Mouse (Mus musculus): ENCODE measurements around the gene Tjp2.

The Tjp2 gene

GRCm38 (mm10) chr19:24224500-24225304 lies at the start of gene Tjp2:
TSS of gene Tjp2 (minus strand) at chr19:24225030.
- POLR2A ChIA-PET = interaction anchor here (0.5 to 6.3 kb wide), 80 partner anchors 9 to 1148 kb away, joined by 3 to 99 read pairs (median 4); partner anchors contain the start of genes Fam189a2 (in 1 of the 4) and Fxn (in 1 of the 4)
- CTCF ChIA-PET = interaction anchor here (0.5 to 1.3 kb wide), 16 partner anchors 12 to 737 kb away, joined by 3 to 5 read pairs (median 4); partner anchors contain the start of gene Fxn (in 1 of the 4)

- CTCF ChIA-PET = interaction anchor here in 2 of 4 experiments (0.5 to 1.0 kb wide), 2 partner anchors 10 to 659 kb away, joined by 3 to 4 read pairs; no protein-coding TSS in a partner anchor
- POLR2A ChIA-PET = interaction anchor here in 1 of 4 experiments (0.9 kb wide), 1 partner anchor 113 kb away, joined by 3 read pairs; no protein-coding TSS in a partner anchor
Measured at GRCm38 (mm10) chr19:24274281-24274680, 49.5 kb upstream of the Tjp2 start.

- POLR2A ChIA-PET = interaction anchor here in 3 of 4 experiments (0.5 to 1.4 kb wide), 11 partner anchors 9 to 1201 kb away, joined by 3 to 9 read pairs (median 3); partner anchors contain the start of genes Fxn (in 1 of the 3) and Tjp2 (in 1 of the 3)
- CTCF ChIA-PET = interaction anchor here (0.6 to 2.7 kb wide), 27 partner anchors 8 to 1316 kb away, joined by 3 to 16 read pairs (median 4); partner anchors contain the start of genes Fxn (in 2 of the 4), Apba1 (in 1 of the 4), Fam189a2 (in 1 of the 4) and Tjp2 (in 1 of the 4)
Measured at GRCm38 (mm10) chr19:24271746-24272426, 47.1 kb upstream of the Tjp2 start.

GRCm38 (mm10) chr19:24271326-24271725 lies 46.5 kb upstream of the Tjp2 start:
- ChIA-PET POLR2A (interaction anchor here in 3 of 4 experiments (0.5 to 1.4 kb wide), 7 partner anchors 9 to 1136 kb away, joined by 3 to 9 read pairs (median 4); partner anchors contain the start of gene Fxn (in 1 of the 3)), CTCF (interaction anchor here (0.5 to 2.7 kb wide), 23 partner anchors 8 to 1316 kb away, joined by 3 to 16 read pairs (median 5); partner anchors contain the start of genes Fxn (in 2 of the 4), Apba1 (in 1 of the 4), Fam189a2 (in 1 of the 4) and Tjp2 (in 1 of the 4))

- POLR2A ChIA-PET = interaction anchor here in 1 of 4 experiments (2.1 to 2.4 kb wide), 2 partner anchors 12 to 43 kb away, joined by 6 to 7 read pairs; partner anchors contain the start of genes Fxn and Tjp2
- CTCF ChIA-PET = no interaction called here
Measured at GRCm38 (mm10) chr19:24268531-24268930, 43.7 kb upstream of the Tjp2 start.

GRCm38 (mm10) chr19:24266046-24266830 lies 41.4 kb upstream of the Tjp2 start:
- ChIA-PET CTCF (interaction anchor here in 3 of 4 experiments (0.5 to 1.5 kb wide), 9 partner anchors 9 to 368 kb away, joined by 3 to 4 read pairs (median 3); no protein-coding TSS in a partner anchor), POLR2A (interaction anchor here in 2 of 4 experiments (0.6 to 2.4 kb wide), 8 partner anchors 14 to 165 kb away, joined by 3 to 7 read pairs (median 4); partner anchors contain the start of genes Fxn (in 2 of the 2) and Tjp2 (in 1 of the 2))

GRCm38 (mm10) chr19:24264991-24265390 lies 40.2 kb upstream of the Tjp2 start:
- CTCF ChIA-PET = interaction anchor here (0.6 to 1.6 kb wide), 19 partner anchors 9 to 1169 kb away, joined by 3 to 6 read pairs (median 3); partner anchors contain the start of genes Tjp2 (in 2 of the 4) and Fxn (in 1 of the 4)
- POLR2A ChIA-PET = interaction anchor here in 2 of 4 experiments (0.5 to 1.3 kb wide), 3 partner anchors 11 to 41 kb away, joined by 3 to 4 read pairs (median 3); no protein-coding TSS in a partner anchor

- ChIA-PET POLR2A (interaction anchor here in 2 of 4 experiments (1.0 to 1.2 kb wide), 3 partner anchors 11 to 41 kb away, joined by 3 to 4 read pairs (median 3); partner anchors contain the start of gene Tjp2 (in 1 of the 2)), CTCF (interaction anchor here in 3 of 4 experiments (0.6 to 2.0 kb wide), 3 partner anchors 9 to 38 kb away, joined by 3 to 7 read pairs (median 5); partner anchors contain the start of gene Tjp2 (in 1 of the 3))
Measured at GRCm38 (mm10) chr19:24262736-24263135, 37.9 kb upstream of the Tjp2 start.

GRCm38 (mm10) chr19:24259390-24260351 lies 34.8 kb upstream of the Tjp2 start:
- CTCF ChIA-PET = no interaction called here

GRCm38 (mm10) chr19:24258368-24258767 lies 33.5 kb upstream of the Tjp2 start:
- ChIA-PET CTCF (interaction anchor here in 1 of 4 experiments (0.6 kb wide), 1 partner anchor 316 kb away, joined by 5 read pairs; no protein-coding TSS in a partner anchor), POLR2A (interaction anchor here in 1 of 4 experiments (0.5 to 0.9 kb wide), 2 partner anchors 13 to 33 kb away, joined by 3 to 4 read pairs; partner anchors contain the start of gene Tjp2)

More at GRCm38 (mm10) chr19:24259390-24260351, 34.8 kb upstream of the Tjp2 start:
- POLR2A ChIA-PET = interaction anchor here in 2 of 4 experiments (0.6 to 0.9 kb wide), 3 partner anchors 19 to 303 kb away, joined by 3 read pairs; partner anchors contain the start of gene Tjp2 (in 1 of the 2)

- ChIA-PET POLR2A (interaction anchor here in 1 of 4 experiments (0.6 kb wide), 1 partner anchor 297 kb away, joined by 3 read pairs; no protein-coding TSS in a partner anchor), CTCF (interaction anchor here in 1 of 4 experiments (0.6 to 0.9 kb wide), 2 partner anchors 9 to 40 kb away, joined by 3 read pairs; no protein-coding TSS in a partner anchor)
Measured at GRCm38 (mm10) chr19:24257962-24258361, 33.1 kb upstream of the Tjp2 start.

- CTCF ChIA-PET = interaction anchor here in 3 of 4 experiments (0.5 to 1.3 kb wide), 6 partner anchors 9 to 630 kb away, joined by 3 to 9 read pairs (median 4); partner anchors contain the start of gene Tjp2 (in 1 of the 3)
- POLR2A ChIA-PET = interaction anchor here (0.5 to 1.8 kb wide), 8 partner anchors 11 to 374 kb away, joined by 3 to 6 read pairs (median 3); partner anchors contain the start of gene Tjp2 (in 2 of the 4)
Measured at GRCm38 (mm10) chr19:24253657-24254260, 28.9 kb upstream of the Tjp2 start.

- ChIA-PET POLR2A (interaction anchor here in 3 of 4 experiments (0.5 to 1.4 kb wide), 12 partner anchors 10 to 665 kb away, joined by 3 to 5 read pairs (median 3); partner anchors contain the start of genes Fxn (in 1 of the 3) and Tjp2 (in 1 of the 3)), CTCF (interaction anchor here in 1 of 4 experiments (0.9 to 1.0 kb wide), 2 partner anchors 13 to 30 kb away, joined by 3 to 4 read pairs; no protein-coding TSS in a partner anchor)
Measured at GRCm38 (mm10) chr19:24251869-24252268, 27.0 kb upstream of the Tjp2 start.

- ChIA-PET POLR2A (interaction anchor here in 3 of 4 experiments (0.9 to 3.5 kb wide), 9 partner anchors 9 to 58 kb away, joined by 3 to 14 read pairs (median 5); partner anchors contain the start of gene Tjp2 (in 1 of the 3)), CTCF (interaction anchor here in 1 of 4 experiments (0.5 kb wide), 1 partner anchor 29 kb away, joined by 3 read pairs; no protein-coding TSS in a partner anchor)
Measured at GRCm38 (mm10) chr19:24243340-24243739, 18.5 kb upstream of the Tjp2 start.
